Mouse (Mus musculus) adrenal gland (tissue): Measurements from ENCODE around the gene Relb.

Experiments used
- intact Hi-C: fragments of 180-260 bp; cut with DNase I; formaldehyde crosslinking; loops from one replicate; pipeline ENCODE4 v1.15.1; 2025

Gene Relb

DNA sequence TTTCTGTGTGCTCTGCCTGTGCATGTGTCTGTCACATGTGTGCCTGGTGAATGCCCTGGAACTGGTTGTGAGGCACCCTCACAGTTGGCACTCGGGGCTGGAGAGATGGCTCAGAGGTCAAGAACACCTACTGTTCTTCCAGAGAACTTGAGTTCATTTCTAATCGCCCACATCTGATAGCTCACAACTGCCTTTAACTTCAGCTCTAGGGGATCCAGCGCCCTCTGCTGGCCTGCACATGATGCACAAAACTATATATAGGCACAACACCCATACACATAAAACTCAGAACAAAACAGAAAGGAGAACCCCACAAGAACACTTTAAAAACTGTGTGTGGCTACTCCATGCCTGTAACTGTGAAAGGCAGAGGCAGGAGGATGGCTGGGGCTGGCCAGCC is 40.0 kb downstream of the Relb start:
- intact Hi-C loops: no loop called here

DNA sequence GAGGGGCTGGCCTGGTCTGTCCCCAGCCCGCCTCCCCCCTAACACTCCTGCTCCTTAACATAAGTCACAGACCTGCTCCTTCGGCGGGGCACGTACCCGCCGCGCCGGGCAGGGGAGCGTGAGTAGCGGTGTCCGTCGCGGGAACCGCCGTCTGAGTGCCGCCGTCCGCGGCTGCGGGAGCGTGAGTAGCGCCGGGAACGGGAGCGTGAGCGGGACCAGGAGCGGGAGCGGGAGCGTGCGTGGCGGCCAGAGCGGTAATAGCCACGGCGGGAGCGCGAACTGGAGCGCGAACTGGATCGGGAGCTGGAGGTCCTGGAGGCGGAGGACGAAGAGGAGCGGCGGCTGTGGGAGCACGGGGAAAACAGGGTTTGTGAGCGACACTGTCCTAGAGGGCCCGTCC is 43.0 kb downstream of the Relb start:
- intact Hi-C loops: no loop called here

DNA sequence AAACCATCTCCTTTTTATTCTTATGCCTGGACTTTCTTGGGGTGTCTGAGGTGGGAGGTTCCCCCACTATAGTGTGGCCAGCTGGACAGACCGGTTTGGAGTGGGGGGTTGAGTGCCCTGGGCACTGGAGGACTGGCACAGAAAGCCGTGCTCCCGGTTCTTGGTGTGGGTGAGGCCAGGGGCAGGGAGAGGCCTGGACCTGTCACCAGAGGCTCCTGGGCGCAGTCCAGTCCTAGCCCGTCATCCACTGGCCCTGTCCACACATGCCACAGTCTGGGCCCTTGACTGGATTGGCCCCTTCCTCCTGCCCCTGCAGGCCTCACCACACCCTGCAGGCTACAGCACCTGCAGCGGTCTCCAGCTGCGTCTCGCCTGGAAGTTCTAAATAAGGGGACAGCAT is 48.6 kb downstream of the Relb start:
- intact Hi-C loops: no loop called here

DNA sequence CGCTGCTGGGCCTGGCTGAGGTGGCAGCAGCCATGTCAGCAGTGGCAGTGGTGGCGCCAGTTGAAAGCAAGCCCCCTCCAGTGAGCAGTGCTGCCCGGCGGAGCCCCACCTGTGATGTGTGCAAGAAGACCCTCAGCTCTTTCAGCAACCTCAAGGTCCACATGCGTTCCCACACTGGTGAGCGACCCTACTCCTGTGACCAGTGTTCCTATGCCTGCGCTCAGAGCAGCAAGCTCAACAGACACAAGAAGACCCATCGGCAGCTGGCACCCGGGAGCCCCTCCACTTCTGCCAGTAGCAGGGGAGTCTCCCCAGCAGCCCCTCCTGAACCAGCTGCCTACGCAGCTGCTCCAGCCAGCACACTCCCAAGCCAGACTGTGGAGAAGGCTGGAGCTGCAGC is 49.5 kb downstream of the Relb start:
- intact Hi-C loops: loop anchor here (5.0 kb wide), 1 partner anchor 43 kb away; no protein-coding TSS in a partner anchor

DNA sequence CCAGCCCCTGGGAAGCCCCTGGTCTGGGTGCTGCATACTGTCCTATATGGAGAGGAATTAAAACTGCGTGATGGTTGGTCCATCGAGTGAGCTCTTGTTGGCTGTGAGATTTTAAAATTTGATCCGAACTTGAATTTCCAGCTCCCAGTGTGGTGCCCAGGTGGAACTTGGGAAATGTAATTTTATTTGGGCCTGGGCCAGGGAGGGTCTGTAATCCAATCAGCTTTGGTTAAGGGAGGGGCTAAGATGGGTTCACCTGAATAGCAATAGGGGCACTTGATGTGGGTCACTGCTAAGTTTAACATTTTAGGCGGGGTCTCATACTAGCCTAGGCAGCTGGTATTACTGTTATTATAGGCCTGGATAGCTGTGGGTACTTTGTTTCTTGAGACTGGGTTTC is 50.8 kb downstream of the Relb start:
- intact Hi-C loops: loop anchor here (5.0 kb wide), 1 partner anchor 44 kb away; no protein-coding TSS in a partner anchor

DNA sequence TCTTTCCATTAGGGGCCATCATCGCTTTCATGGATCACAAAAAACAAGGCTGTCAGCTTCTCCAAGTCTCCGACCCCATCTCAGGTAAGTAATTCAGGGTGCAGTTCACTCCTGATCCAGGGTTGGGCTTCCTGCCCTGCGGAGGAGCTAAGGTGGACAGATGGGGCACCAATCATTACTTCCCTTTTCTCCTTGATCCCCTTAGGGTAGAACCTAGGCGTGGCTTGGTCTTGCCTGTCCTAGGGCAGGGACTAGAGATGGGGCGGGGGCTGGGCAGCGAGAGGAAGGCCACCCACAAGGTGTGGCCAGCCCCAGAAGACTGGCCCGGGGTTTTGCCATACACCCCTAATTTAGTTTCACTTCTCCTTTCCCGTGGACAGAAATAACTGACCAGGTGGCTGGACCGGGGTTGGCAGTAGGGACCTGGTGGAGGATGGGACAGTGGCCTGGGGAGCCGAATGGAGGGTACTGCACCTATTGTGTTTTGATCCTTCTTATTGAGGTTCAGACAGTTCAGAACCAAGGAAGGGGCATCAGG is 51.3 kb downstream of the Relb start:
- intact Hi-C loops: loop anchor here (5.0 kb wide), 1 partner anchor 44 kb away; no protein-coding TSS in a partner anchor

DNA sequence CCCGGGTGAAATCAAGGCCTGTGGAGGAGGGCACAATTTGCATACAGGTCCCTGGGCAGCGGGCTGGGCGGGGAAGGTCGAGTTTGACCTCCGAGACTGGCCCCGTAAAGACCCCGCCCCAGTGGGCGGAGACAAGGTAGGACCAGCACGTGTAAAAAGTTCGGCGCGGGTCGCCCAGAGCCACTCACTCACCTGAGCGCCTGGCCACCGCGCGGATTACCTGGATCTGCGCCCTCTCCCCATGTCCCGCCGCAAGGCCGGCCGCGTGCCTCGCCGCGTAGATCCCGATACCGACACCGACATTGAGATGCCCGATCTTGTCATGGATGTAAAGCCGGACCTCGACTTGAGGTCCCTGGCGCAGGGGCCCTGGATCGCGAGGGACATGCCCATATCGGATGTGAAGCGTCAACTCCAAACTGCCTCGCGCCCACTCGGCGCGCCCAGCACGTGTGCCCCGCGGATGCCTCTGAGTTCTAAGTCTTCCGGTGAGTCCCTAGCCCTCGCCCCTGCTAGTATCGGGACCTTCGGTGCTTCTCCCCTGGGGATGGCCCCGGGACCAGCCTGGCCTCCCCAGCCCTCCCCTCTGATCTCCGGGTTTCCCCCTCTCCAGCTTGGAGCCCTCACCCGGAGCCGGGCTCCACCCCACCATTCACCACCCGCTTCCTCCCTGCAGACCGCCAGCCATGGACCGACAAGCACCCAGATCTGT is 51.9 kb downstream of the Relb start, which contains the start of the genes Zfp296 and Gemin7:
Gene Zfp296 (plus strand): TSS at position 147 of the 712 bp plus-strand sequence.
Gene Gemin7 (minus strand): TSS at position 455 of the 712 bp plus-strand sequence.
- intact Hi-C loops: loop anchor here (5.0 kb wide), 1 partner anchor 45 kb away; no protein-coding TSS in a partner anchor

DNA sequence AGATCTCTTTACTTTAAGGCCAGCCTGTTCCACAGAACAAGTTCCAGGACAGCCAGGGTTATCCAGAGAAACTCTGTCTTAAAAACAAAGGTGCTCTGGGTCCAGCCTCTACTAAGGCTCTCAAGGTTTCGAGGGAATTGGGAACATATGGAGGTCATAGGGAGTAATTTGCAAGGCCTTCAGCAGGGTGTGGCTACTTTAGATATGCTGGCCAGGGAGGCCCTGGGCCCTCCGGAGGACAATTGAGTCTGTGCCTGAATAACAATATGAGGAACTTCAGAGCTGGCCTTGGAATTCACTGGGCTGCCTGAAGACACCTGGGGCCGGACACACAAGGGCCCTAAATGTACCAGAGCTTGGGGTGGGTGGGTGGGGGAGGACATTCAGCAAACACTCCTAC is 53.7 kb downstream of the Relb start:
- intact Hi-C loops: loop anchor here (5.0 kb wide), 1 partner anchor 47 kb away; no protein-coding TSS in a partner anchor

DNA sequence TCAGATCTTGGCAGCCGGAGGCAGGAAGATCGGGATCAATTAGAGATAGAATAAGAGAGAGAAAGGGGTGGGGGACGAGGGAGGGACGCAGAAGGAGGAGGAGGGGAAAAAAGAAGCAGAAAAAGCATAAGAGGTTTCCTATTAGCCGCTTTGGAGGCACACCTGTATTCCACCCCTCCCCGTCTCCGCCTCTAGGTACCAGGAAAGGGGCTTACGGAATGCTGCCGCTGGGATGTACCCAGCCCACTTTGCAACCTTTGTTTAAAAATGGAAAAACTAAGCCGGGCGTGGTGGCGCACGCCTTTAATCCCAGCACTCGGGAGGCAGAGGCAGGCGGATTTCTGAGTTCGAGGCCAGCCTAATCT is 55.5 kb downstream of the Relb start:
- intact Hi-C loops: loop anchor here (5.0 kb wide), 2 partner anchors 66 to 116 kb away; partner anchors contain the start of genes Bloc1s3, Mark4 and Trappc6a

DNA sequence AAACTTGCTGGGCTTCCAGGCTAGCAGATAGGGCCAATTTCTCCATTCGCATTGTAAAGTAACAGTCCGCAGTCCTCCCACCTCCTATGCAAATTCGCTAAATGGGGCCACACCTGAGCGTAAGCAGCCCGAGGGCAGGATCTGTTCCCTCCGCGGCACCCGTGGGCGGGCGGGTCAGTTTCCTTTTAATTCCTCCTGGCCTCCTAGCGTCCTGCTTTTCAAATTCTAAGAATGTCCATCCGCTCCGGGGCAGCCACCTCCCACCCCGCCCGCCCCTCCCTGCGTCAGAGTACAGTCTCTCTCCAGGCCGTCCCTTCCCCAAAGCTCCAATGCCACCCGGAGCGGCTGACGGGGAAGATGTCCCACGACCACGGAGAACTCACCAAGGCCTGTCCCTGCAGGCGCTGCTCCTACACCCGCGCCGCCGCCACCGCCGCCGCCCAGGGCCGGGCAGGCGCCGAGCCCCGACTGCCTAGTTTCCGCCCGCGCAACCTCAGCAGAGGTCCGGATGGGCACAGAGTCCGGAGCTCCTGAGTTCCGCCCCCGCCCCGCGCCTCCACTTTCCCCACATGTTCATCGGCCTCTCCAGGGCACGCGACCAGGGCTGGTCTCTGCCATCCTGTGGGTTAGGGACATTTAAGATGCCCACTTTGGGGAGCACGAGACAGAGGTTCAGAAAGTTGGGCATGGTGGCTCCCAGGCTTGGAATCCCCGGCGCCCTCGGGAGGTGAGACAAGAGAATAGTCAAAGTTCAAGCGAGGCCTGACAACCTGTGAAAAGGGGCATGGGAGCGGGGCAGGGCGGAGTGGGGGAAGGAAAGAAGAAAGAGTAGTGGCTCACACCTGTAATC is 56.1 kb downstream of the Relb start:
- intact Hi-C loops: loop anchor here (5.0 kb wide), 2 partner anchors 66 to 116 kb away; partner anchors contain the start of genes Bloc1s3, Mark4 and Trappc6a

DNA sequence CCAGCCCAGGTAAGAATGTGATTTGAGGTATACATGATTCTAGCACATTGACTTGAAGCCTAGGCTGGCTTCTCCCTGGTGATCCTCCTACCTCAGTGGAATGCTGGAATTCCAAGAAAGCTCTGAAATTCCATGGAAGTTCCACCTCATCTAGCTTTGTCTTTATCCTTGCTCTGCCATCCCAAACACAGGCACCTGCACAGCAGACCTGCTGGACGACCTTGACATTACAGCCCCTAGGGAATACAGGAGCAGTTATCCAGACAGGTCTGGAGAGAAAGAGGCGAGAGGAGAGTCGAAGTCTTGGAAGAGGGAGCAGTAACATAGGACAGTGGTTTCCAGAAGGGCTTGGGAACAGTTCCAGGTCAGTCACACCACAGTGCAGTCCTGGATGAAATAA is 59.6 kb downstream of the Relb start:
- intact Hi-C loops: loop anchor here (5.0 kb wide), 2 partner anchors 62 to 112 kb away; partner anchors contain the start of genes Bloc1s3, Mark4 and Trappc6a

DNA sequence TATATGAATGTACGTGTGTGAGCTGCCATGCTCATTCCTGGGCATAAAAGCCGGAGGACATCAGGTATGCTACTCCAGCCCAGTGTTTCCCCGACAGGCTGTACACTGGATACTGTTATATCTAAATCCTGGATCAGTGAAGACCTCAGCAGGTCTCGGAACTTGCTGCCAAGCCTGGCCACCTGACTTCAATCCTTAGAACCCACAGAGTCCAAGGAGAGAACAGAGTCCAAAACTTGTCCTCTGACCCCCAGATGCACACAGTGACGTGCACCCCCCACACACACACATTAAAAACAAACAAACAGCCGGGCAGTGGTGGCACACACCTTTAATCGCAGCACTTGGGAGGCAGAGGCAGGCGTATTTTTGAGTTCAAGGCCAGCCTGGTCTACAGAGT is 61.8 kb downstream of the Relb start:
- intact Hi-C loops: no loop called here

DNA sequence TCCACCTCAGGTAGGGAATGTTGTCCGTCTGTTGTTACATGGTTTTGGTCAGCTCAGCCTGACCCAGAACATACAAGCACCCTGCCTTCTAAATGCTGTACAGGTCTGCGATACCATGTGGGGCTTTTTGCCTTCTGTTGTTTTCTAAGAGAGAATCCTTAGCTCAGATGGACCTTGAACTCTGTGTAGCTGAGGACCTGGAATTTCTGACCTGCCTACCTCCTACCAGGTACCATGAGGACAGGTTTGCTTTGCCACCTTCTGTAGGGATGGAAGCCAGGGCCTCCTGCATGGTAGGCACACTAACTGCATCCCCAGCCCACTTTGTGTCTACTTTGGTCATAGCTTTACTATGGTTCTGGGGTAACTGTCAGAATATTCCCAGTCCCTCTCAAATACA is 63.4 kb downstream of the Relb start:
- intact Hi-C loops: no loop called here

DNA sequence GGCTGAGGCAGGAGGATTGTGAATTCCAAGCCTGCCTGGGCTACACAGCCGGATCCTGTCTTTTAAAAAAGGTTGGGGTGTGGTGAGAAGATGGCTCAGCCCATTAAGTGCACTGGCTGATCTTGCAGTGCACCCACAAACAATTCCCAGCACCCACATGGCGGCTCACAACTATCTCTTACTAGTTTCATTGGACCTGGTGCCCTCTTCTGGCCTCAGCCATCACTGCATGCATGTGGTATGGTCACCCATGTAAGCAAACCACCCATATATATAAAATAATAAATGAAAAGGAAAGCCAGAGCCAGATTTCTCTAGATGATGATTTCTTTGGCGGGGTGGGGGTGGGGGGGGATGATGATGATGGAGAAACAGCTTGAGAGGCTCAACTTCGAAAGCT is 64.8 kb downstream of the Relb start:
- intact Hi-C loops: no loop called here

DNA sequence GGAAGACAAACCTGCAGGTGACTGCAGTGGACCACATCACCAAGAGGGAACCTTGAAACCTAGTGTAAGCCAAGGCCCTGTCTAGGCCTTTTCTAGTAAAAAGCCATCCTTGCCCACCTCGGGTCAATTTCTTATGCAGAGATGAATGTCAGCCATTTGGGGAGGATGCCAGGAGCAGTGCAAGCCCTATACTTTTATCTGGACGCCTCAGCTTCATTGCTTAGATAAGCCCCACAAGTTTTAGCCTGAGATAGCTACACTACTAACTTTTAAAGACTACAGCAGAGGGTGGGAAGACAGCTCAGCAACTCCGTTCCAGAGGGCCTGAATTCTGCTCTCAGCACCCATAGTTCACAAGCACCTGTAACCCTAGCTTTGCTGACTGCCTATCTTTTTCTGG is 65.4 kb downstream of the Relb start:
- intact Hi-C loops: no loop called here

DNA sequence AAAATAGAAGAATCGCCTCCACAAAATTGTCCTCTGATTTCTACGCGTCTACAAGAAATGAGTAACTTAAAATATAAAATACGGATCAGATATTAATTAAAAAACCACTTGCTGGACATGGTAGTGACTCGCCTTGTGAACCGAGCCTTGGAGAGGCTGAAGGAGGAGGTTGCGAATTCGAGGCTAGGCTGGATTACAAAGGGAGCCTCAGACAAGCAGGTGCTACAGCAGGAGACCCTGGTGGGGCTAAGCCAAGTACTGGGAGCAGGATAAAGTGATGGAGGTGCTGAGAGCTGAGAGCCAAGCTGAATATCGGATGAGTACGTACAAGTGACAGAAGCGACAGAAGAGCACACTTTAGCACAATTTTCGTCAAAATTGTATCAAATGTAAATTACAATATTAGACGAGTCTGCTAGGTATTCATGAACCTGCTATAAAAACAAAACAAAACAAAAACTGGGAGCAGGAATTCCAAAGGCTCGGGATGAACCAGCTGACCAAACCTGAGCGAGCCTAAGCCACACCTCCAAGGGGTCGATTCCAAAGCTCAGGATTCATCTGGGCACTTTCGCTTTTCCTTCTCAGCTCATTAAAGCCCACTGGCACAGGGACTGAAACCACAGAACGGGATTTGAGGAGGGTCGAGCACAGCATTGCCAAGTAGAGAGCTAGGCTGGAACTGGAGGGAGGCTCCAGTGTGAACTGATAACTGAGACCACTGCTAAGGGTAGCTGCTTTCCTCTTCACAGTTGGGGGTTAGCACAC is 66.4 kb downstream of the Relb start, which contains the start of gene Ppp1r37:
Gene Ppp1r37 (minus strand): TSS at position 434 of the 768 bp plus-strand sequence.
- intact Hi-C loops: no loop called here

DNA sequence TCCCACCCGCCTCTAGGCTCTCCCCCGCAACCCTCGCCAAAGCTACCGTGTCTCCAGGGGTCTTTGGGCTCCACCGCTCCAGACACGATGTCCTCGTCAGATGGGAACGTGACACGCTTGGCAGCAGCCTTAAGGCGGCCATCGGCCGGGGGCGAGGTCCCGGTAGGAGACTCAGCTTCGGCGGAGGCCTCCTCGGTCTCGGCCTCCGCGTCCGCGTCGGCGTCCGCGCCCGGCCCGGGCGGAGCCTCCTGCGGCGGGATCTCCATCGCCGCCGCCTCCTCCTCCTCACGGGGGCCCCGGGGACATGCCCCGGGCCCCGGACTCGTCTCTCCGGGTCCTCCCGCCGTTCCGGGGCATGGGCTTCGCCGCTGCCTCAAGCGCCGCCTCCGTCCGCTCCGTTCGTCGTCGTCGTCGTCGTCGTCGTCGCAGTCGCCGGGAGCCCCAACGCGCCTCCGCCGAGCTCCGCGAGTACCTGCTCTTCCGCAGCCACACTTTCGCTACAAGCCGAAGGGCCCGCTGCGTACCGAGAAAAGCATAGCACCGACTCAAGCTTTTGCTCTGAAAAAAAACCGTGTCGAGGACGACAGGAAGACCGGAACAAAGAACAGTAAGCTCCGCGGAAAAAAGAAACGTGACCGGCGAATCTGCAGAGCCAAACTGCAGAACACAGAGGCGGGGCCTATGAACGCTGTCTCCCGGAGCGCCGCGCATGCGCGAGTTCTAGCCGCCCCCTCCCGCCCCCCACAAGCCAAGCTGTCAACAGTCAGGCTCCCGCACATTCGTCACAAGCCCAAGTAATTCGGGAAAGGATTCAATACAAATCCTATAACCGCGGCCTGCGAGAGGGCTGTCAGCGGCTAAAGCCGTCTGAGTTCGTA is 67.2 kb downstream of the Relb start:
- intact Hi-C loops: no loop called here

DNA sequence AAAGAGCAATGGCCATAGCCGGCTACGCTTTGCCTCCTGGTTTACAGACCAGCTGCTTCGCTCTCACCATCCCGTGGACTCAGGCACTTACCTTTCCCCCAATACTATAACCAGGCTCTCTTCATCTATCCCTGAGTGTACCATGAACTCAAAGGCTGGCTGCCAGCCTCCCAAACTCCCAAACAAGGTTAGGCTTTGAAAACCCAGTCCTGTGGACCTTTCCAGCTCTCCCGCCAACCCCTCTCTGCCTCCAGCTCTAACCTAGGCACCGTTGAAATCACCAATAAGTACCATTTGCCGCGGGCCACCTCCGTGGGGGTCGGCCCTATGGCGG is 67.8 kb downstream of the Relb start:
- intact Hi-C loops: no loop called here

DNA sequence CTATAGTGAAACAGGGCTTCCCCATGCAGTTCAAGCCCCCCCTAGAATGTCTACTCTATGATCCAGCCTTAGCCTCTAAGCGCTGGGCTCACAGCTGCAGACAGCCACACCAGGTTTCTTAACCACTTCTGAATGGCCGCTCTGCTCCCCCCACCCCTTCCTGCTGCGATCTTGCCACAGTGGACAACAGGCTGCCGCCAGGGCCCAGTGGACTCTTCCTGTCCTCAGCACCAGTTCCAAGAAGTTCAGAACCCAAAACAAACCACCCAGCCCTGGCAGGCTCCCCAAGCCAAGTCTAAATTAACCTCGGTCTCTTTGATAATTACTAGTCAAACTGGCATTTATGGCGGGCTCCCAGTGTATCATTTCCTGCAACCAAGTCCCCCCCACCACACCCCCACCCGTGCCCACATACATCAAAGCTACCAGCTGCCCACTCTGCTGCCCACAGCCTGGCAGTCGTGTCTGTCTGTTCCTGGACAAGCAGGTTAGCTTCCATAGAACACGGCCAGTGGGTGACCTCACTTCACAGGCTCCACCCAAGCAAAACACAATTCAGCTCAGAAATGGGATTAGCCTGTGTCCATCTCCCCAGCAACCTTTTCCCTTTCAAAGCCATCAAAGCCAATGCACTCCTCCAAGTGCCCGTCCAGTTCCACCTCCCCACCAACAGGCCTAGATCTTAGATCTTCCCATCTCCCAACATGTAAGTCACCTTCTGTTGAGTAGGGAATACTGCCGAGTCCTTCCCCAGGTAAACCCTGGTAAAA is 68.6 kb downstream of the Relb start:
- intact Hi-C loops: no loop called here
